Mouse (Mus musculus): ENCODE measurements at regions not wholly inside any gene's neighbourhood (a gene's known extent, or its start where the extent isn't known, plus 50 kb on each side); places are given as distances from the start of the nearest gene placed in this dataset.

GRCm38 (mm10) chr16:9273751-9274300 is 443.9 kb downstream of the 1810013L24Rik start:
- TF ChIP-seq CHD2 (IDR thresholded peaks at IDR 0.05; ENCODE audit: low read depth, low read length) (no peak), MAFK (IDR thresholded peaks at IDR 0.05; ENCODE audit: insufficient read depth, low read depth, low read length) (no peak), ZNF384 (IDR thresholded peaks at IDR 0.05; ENCODE audit: low read depth, low read length) (no peak), ZC3H11A (IDR thresholded peaks at IDR 0.05; ENCODE audit: borderline replicate concordance, low read depth, low read length) (no peak)

All from ES-E14 (cell line).